Mouse (Mus musculus) forebrain, postnatal 0 days (tissue): ENCODE data around the gene Col25a1. TPM values are rescaled to one million over a fixed set of nuclear protein-coding genes. Genes with fewer than 3 reads are reported as not detected.

Experiments
- ATAC-seq: fragments of 200-750 bp; cut with Nextera tagmentation; 2 replicates; pipeline ENCODE4 v1.8.0; 2017; ENCODE audit warnings: mild to moderate bottlenecking, moderate library complexity
- DNase-seq: peaks from one replicate; pipeline ENCODE4 v3.0.0-alpha.2; 2015
- H3K27ac ChIP-seq: fragments of 300-500 bp; sonication (generic); 2 replicates; pipeline ENCODE4 v1.5.1; 2014; ENCODE audit warnings: low read depth, mild to moderate bottlenecking, antibody characterized with exemption, low read length, moderate library complexity, mixed read lengths
- H3K27me3 ChIP-seq: fragments of 300-500 bp; sonication (generic); 2 replicates; pipeline ENCODE4 v1.6.1; 2014; ENCODE audit warnings: mild to moderate bottlenecking, low read length, mixed read lengths; ENCODE audit not compliant: insufficient read depth
- H3K36me3 ChIP-seq: fragments of 300-500 bp; sonication (generic); 2 replicates; pipeline ENCODE4 v1.6.1; 2014; ENCODE audit warnings: mild to moderate bottlenecking, moderate library complexity; ENCODE audit not compliant: insufficient read depth
- H3K4me1 ChIP-seq: fragments of 300-500 bp; sonication (generic); 2 replicates; pipeline ENCODE4 v1.6.1; 2014; ENCODE audit warnings: antibody characterized with exemption; ENCODE audit not compliant: insufficient read depth
- H3K4me2 ChIP-seq: fragments of 300-500 bp; sonication (generic); 2 replicates; pipeline ENCODE4 v1.6.1; 2014; ENCODE audit warnings: low read depth, mild to moderate bottlenecking, moderate library complexity
- H3K4me3 ChIP-seq: fragments of 300-500 bp; sonication (generic); 2 replicates; pipeline ENCODE4 v1.5.1; 2014; ENCODE audit warnings: low read depth, low read length, mixed read lengths
- H3K9ac ChIP-seq: fragments of 300-500 bp; sonication (generic); 2 replicates; pipeline ENCODE4 v1.6.1; 2014; ENCODE audit warnings: mild to moderate bottlenecking
- H3K9me3 ChIP-seq: fragments of 300-500 bp; sonication (generic); 2 replicates; pipeline ENCODE4 v1.6.1; 2016; ENCODE audit warnings: low read length
- CTCF ChIP-seq: sonication (generic); IDR thresholded peaks from 2 replicates; pipeline ENCODE4 v1.5.1; 2016; ENCODE audit warnings: antibody characterized with exemption, control low read depth, low read depth
- WGBS: fragments of 180-500 bp; shearing (Covaris S2); extraction: QIAGEN DNeasy Blood & Tissue Kit; methylation state at CpG from one replicate; pipeline ENCODE4 v1.1.7; 2014; 5-methylcytosine and 5-hydroxymethylcytosine counted together
- polyA plus RNA-seq: library from polyadenylated mRNA; unstranded; fragments of >200 nt; fragmentation: Nextera tagmentation; extraction: Ambion mirVana; gene quantifications from 2 replicates; pipeline ENCODE4 v1.2.1, GENCODE M21; 2015
- total RNA-seq: library from RNA; depleted of rRNA; stranded (reverse); fragments of >200 nt; gene quantifications from 2 replicates; pipeline ENCODE4 v1.2.3, GENCODE M21; 2014

Col25a1 gene
- total and polyA plus RNA-seq, 2 experiments from 2014 or later = 5.7 to 23.7 TPM

DNA sequence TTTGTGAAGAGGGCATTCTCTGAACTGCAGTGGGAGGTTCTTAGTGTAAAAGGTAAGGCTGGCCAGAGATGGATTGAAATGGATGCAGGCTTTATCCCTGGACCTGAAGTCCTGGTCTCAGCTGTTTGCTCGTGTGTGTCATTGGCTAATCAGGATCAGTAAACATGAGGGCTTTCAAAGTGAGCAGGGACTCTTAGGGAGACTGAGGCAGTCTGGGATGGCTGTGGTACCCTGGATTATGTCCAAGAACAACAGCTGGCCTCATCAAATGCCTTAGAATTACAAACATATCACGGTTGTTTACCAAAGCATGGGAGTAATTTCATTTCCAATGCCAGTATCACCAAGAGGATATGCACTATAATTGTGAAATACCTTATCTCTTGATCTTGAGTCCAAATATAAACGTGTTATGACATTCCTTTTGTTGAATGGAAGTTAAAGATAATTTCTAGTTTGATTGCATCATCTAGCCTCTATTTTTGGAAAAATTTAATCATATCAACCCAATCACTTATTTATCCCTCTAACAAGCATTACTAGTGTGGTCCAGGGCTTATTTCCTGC is 201.1 kb downstream of the Col25a1 start:
- Histone ChIP-seq H3K9ac (no peak overlapping the region), H3K4me2 (no peak overlapping the region), H3K4me3 (no peak overlapping the region), H3K36me3 (no peaks in the 10 kb centered on the region), H3K27ac (no peak overlapping the region), H3K9me3 (no peaks in the 10 kb centered on the region), H3K27me3 (no peaks in the 10 kb centered on the region), H3K4me1 (no peaks in the 10 kb centered on the region)
- no peak for ATAC-seq
- no peak for DNase-seq
- TF ChIP-seq CTCF = no peak
- WGBS = 44% methylated on average over 3 of the region's 3 CpGs

DNA sequence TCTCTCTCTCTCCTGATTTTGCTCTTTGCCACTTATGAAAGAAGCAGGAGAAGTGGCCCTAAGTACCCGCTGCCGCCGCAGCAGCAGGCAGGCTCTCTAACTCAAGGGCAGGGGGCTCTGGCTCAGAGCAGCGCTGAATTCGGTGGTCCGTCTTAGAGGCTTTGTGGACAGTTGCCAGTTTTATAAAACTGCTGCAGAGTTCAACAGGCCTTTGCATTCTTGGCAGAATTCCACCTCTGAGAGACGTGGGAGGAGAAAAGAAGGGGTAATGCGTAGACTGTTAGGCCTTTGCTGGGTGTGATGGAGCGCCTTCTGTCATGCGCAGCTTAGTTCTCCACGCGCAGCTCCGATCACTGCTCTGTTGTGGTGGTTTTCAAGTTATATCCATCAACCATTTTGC is 206.6 kb downstream of the Col25a1 start:
- Histone ChIP-seq H3K4me2 (peak overlapping the region; percentile 39), H3K9me3 (no peaks in the 10 kb centered on the region), H3K4me1 (no peaks in the 10 kb centered on the region), H3K27me3 (no peaks in the 10 kb centered on the region), H3K27ac (no peak overlapping the region), H3K9ac (no peak overlapping the region), H3K36me3 (no peaks in the 10 kb centered on the region), H3K4me3 (peak overlapping the region; percentile 26)
- ATAC-seq = peak; percentile 94
- peak; percentile 72 for DNase-seq
- TF ChIP-seq CTCF = no peak
- WGBS = 8% methylated on average over 13 of the region's 13 CpGs

DNA sequence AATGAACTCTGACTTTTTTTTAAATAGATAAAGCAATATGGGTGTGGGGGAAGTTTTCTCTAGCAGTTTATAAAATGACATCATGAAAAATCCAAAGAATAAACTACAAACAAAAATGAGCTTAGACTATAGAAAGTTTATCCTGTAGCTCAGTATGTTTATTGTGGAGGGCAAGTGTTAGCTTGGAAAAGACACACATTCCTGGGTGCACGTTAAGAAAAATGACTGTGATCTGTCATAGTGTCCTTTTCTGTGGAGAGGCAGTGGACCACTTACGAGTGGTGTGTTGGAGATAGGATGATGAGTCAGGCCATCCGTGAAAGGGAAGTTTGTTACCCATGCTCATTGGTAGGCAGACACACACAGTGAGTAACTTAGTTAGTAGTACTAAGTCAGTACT is 207.1 kb downstream of the Col25a1 start:
- Histone ChIP-seq H3K27me3 (no peaks in the 10 kb centered on the region), H3K36me3 (no peaks in the 10 kb centered on the region), H3K4me3 (no peak overlapping the region), H3K27ac (no peak overlapping the region), H3K9ac (no peak overlapping the region), H3K9me3 (no peaks in the 10 kb centered on the region), H3K4me2 (no peak overlapping the region), H3K4me1 (no peaks in the 10 kb centered on the region)
- no peak for DNase-seq
- no peak for TF ChIP-seq CTCF
- 70% methylated on average over 3 of the region's 3 CpGs for WGBS
- no peak for ATAC-seq

DNA sequence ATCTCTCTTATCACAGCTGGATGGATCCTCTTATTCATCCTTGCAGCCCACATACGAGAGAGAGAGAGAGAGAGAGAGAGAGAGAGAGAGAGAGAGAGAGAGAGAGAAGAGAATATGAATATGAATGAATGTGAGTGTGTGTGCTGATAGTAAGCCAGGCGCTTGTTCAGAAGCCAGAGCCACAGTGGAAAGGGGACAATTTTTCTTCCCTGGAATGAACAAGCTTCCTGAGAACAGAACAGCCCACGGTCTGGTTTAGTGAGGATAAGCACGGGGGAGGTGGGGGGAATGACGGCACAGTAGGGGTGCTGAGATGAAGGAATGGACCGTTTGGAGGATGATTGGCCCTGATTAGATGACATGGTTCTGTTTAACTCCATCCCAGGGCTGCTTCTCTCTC is 218.9 kb downstream of the Col25a1 start:
- H3K4me2 ChIP-seq = no peak overlapping the region
- H3K9me3 ChIP-seq = no peaks in the 10 kb centered on the region
- no peak overlapping the region for H3K9ac ChIP-seq
- no peak overlapping the region for H3K27ac ChIP-seq
- H3K4me3 ChIP-seq = no peak overlapping the region
- no peaks in the 10 kb centered on the region for H3K27me3 ChIP-seq
- no peak for TF ChIP-seq CTCF
- no peak for ATAC-seq
- no peak for DNase-seq
- WGBS = 57% methylated on average over 6 of the region's 6 CpGs
- no peaks in the 10 kb centered on the region for H3K36me3 ChIP-seq
- no peaks in the 10 kb centered on the region for H3K4me1 ChIP-seq

DNA sequence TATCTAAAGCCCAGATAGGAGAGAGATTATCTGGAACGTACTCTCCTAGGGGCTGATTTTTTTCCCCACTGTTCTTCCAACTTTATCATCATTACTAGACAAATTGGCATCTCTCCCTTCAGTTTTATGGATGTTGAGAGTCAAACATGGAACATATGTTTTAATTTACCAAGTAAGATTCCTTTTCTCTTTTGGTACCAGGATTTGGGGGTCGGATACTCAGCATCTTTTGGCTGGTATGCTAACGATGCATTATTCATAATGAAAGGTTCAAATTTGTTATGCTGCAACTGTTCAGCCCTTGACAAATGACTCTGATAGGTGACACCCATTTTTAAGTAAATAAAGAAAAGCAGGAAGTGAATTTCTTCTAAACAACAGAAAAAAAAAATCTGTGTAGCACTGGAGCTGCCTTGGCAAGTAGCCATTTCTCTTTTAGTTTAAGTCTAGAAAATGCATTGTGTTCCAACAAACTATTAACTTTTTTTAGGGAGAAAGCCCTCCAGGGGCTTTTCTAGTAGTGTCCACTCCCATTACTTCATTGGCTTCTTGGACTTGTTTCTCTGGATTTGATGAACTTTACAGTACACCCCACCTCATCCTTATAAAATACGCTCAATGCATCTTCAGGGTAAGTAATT is 223.2 kb downstream of the Col25a1 start:
- Histone ChIP-seq H3K36me3 (no peaks in the 10 kb centered on the region), H3K9me3 (no peaks in the 10 kb centered on the region), H3K4me1 (no peaks in the 10 kb centered on the region), H3K4me3 (no peak overlapping the region), H3K4me2 (no peak overlapping the region), H3K27me3 (no peaks in the 10 kb centered on the region), H3K9ac (no peak overlapping the region), H3K27ac (no peak overlapping the region)
- ATAC-seq = no peak
- DNase-seq = no peak
- no peak for TF ChIP-seq CTCF
- WGBS = 63% methylated on average over 4 of the region's 4 CpGs

DNA sequence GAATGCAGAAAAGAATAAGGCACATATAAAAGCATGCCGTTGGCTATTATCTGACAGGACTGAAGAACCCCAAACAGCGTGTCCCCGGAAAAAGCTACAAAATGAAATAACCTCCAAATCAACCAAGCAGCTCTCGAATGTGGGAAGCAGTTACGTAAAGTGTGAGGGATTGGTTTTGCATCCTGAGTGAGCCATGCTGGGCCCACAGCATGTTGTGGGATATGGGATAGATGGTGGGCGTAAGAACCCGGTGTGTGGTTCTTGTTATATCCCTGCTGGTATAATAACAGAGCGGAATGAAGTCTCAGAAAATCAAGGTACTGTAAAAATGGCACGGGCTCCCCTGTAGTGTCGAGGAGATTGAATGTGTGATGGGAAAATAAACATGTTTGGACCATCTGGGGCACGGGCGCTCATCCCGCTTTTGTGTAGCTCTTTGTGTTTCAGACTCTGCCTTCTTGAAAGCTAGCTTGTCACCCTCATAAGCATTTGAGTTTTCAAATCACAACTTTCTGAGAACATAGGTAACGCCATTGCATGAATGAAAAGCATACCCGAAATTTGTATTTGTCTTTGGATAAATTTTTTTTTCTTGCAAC is 225.4 kb downstream of the Col25a1 start:
- H3K36me3 ChIP-seq = no peaks in the 10 kb centered on the region
- H3K4me2 ChIP-seq = no peak overlapping the region
- H3K4me1 ChIP-seq = no peaks in the 10 kb centered on the region
- no peaks in the 10 kb centered on the region for H3K27me3 ChIP-seq
- no peak overlapping the region for H3K9ac ChIP-seq
- ATAC-seq (peak; percentile 45; the same call in 1 of the 2 replicates), DNase-seq (peak; percentile 40)
- TF ChIP-seq CTCF = no peak
- no peak overlapping the region for H3K4me3 ChIP-seq
- no peak overlapping the region for H3K27ac ChIP-seq
- H3K9me3 ChIP-seq = no peaks in the 10 kb centered on the region
- 61% methylated on average over 15 of the region's 15 CpGs for WGBS

DNA sequence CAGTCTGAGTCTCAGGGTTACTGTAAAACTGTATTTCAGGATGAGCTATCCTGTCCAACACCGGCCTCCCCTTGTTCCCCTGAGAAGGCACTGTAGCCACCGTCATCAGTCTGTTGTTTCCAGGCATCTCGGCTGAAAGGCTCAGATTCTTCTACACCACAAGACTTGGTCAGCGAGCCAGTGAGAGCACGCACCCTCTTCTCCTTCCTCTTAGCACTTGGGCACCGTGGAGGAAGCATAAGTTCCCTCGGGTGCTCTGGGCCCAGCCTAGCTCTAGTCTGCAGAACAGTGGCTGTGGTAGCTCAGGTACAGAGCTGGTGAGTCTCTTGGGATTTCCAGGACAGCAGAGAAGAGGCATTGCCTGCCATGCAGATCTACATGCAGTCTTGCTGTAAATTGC is 229.5 kb downstream of the Col25a1 start:
- Histone ChIP-seq H3K4me3 (no peak overlapping the region), H3K4me2 (no peak overlapping the region), H3K4me1 (no peaks in the 10 kb centered on the region), H3K36me3 (no peaks in the 10 kb centered on the region), H3K9me3 (no peaks in the 10 kb centered on the region), H3K27me3 (no peaks in the 10 kb centered on the region), H3K9ac (no peak overlapping the region), H3K27ac (no peak overlapping the region)
- WGBS = 83% methylated on average over 7 of the region's 7 CpGs
- DNase-seq (no peak), ATAC-seq (no peak)
- no peak for TF ChIP-seq CTCF
